Mouse (Mus musculus): Measurements from ENCODE around the gene Myrip. TPM values are rescaled to one million over a fixed set of nuclear protein-coding genes. Genes with fewer than 3 reads are reported as not detected.

Myrip gene
- polyA plus RNA-seq, 1 experiment from 2014 or later, result 0.86 TPM

GRCm38 (mm10) chr9:120356490-120356889, 55.2 kb downstream of the Myrip start:
- H3K9ac ChIP-seq (ENCODE audit: low read length), result no peak overlapping the region

GRCm38 (mm10) chr9:120358060-120358459, 56.7 kb downstream of the Myrip start:
- ATAC-seq (replicated peaks; ENCODE audit: low FRiP score), result no peak
- Histone ChIP-seq H3K9ac (ENCODE audit: low read length) (no peak overlapping the region), H3K4me1 (replicated peaks; ENCODE audit: control insufficient read depth, insufficient read depth, low read length) (no peaks in the 10 kb centered on the region), H3K36me3 (ENCODE audit: control insufficient read depth, insufficient read depth, low read length) (no peaks in the 10 kb centered on the region), H3K27me3 (ENCODE audit: control insufficient read depth, insufficient read depth, low read length) (no peaks in the 10 kb centered on the region), H3K4me3 (ENCODE audit: low read depth, low read length) (no peak overlapping the region), H3K4me2 (ENCODE audit: low read depth, low read length, severe bottlenecking) (no peak overlapping the region), H3K9me3 (ENCODE audit: control insufficient read depth, low read length) (no peaks in the 10 kb centered on the region; the same call in 1 of the 2 replicates), H3K27ac (ENCODE audit: low read depth, low read length) (no peak overlapping the region)
- 80% methylated on average over 6 of the region's 6 CpGs for WGBS
- no peak for DNase-seq (ENCODE audit: low spot score)

More at GRCm38 (mm10) chr9:120356490-120356889, 55.2 kb downstream of the Myrip start:
- DNase-seq (ENCODE audit: low spot score) (no peak), ATAC-seq (replicated peaks; ENCODE audit: low FRiP score) (no peak)
- WGBS, result 95% methylated on average over 6 of the region's 6 CpGs
- Histone ChIP-seq H3K27me3 (ENCODE audit: control insufficient read depth, insufficient read depth, low read length) (no peaks in the 10 kb centered on the region), H3K36me3 (ENCODE audit: control insufficient read depth, insufficient read depth, low read length) (no peaks in the 10 kb centered on the region), H3K27ac (ENCODE audit: low read depth, low read length) (no peak overlapping the region), H3K4me2 (ENCODE audit: low read depth, low read length, severe bottlenecking) (no peak overlapping the region), H3K9me3 (ENCODE audit: control insufficient read depth, low read length) (no peaks in the 10 kb centered on the region; the same call in 1 of the 2 replicates), H3K4me1 (replicated peaks; ENCODE audit: control insufficient read depth, insufficient read depth, low read length) (no peaks in the 10 kb centered on the region), H3K4me3 (ENCODE audit: low read depth, low read length) (no peak overlapping the region)

DNA sequence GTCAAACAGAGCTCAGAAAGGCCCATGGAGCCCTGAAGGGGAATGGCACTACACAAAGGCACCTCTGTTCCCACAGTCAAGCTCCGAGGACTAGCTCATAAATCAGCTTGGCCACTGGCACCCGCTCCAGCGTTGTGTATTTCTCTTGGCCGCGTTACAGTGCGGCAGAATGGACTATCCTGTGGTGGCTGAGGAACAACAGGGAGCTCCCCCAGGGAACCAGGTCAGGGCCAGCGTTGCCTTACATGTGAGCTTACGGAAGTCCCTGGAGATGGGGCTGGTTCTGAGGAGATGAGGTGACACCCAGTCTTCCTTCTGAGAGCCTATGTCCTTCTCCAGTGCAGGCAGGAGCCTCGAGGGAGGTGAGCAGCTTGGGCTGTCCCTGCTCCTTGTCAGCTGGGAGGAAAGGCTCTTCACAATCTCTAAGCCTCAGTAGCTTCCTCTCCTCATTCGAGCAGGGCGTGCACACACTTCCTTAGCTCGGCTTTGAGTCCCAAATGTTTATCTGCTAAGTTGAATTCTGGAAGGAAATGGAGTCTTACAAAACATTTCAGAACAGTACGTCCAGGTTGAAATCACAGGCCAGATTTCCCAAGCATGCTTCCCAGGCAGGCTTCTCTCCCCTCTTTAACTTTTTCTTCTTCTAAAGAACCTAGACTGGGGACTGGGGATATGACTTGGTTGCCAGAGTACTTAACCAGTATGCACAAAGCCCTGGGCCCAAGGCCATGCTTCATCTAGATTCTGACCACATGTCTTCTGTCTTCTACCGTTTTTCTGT, 59.3 kb downstream of the Myrip start:
- no peak overlapping the region for H3K4me2 ChIP-seq (ENCODE audit: low read depth, low read length, severe bottlenecking)
- no peaks in the 10 kb centered on the region for H3K4me1 ChIP-seq (replicated peaks; ENCODE audit: control insufficient read depth, insufficient read depth, low read length)
- H3K36me3 ChIP-seq (ENCODE audit: control insufficient read depth, insufficient read depth, low read length), result no peaks in the 10 kb centered on the region
- no peaks in the 10 kb centered on the region for H3K27me3 ChIP-seq (ENCODE audit: control insufficient read depth, insufficient read depth, low read length)
- no peak overlapping the region for H3K4me3 ChIP-seq (ENCODE audit: low read depth, low read length)
- H3K9ac ChIP-seq (ENCODE audit: low read length), result no peak overlapping the region
- no peak overlapping the region for H3K27ac ChIP-seq (ENCODE audit: low read depth, low read length)
- ATAC-seq (replicated peaks; ENCODE audit: low FRiP score), result no peak
- no peaks in the 10 kb centered on the region for H3K9me3 ChIP-seq (ENCODE audit: control insufficient read depth, low read length)
- DNase-seq (ENCODE audit: low spot score), result no peak
- WGBS, result 79% methylated on average over 14 of the region's 14 CpGs

DNA sequence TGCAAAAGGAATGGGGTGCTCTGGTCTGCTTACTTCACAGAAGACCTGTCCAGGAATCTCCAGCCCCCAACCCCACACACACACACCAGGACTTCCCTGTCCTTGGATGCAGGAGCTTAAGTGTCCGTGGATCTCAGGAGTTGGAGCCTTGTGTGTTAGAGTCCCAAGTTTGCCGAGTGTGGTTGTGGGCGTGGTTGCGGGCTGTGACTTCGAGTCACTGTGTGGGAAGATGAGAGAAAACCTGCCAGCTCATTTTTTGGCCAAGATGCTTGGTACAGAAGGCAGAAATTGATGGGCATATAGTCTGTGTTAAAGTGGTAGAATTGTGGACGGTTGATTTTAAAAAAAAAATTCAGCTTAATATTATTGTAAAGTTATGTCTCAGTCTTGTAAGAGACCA, 60.3 kb downstream of the Myrip start:
- no peaks in the 10 kb centered on the region for H3K4me1 ChIP-seq (replicated peaks; ENCODE audit: control insufficient read depth, insufficient read depth, low read length)
- H3K27me3 ChIP-seq (ENCODE audit: control insufficient read depth, insufficient read depth, low read length), result no peaks in the 10 kb centered on the region
- H3K27ac ChIP-seq (ENCODE audit: low read depth, low read length), result no peak overlapping the region
- H3K4me3 ChIP-seq (ENCODE audit: low read depth, low read length), result no peak overlapping the region
- no peak overlapping the region for H3K9ac ChIP-seq (ENCODE audit: low read length)
- no peaks in the 10 kb centered on the region for H3K9me3 ChIP-seq (ENCODE audit: control insufficient read depth, low read length)
- ATAC-seq (replicated peaks; ENCODE audit: low FRiP score) (no peak), DNase-seq (ENCODE audit: low spot score) (no peak)
- no peak overlapping the region for H3K4me2 ChIP-seq (ENCODE audit: low read depth, low read length, severe bottlenecking)
- WGBS, result 91% methylated on average over 6 of the region's 6 CpGs
- H3K36me3 ChIP-seq (ENCODE audit: control insufficient read depth, insufficient read depth, low read length), result no peaks in the 10 kb centered on the region

DNA sequence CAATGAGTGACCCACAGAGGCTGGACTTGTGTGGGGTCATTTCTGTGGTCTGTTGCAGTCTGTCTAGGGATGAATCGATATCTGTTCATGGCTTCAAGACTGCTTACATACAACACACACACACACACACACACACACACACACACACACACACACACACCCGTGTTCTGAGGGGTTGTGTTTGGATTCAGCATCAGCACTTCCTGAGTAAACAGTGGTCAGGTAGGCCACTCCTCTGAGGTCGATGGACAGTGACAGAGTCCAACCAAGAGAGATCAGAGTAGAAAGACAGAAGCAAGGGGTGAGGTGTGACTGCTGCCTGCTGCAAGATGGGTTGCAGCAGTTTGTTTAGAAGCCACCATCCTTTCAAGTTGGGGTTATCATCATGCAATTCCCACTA, 61.4 kb downstream of the Myrip start:
- 82% methylated on average over 3 of the region's 3 CpGs for WGBS
- H3K27ac ChIP-seq (ENCODE audit: low read depth, low read length), result no peak overlapping the region
- no peak overlapping the region for H3K9ac ChIP-seq (ENCODE audit: low read length)
- no peak for ATAC-seq (replicated peaks; ENCODE audit: low FRiP score)
- H3K36me3 ChIP-seq (ENCODE audit: control insufficient read depth, insufficient read depth, low read length), result no peaks in the 10 kb centered on the region
- no peak overlapping the region for H3K4me3 ChIP-seq (ENCODE audit: low read depth, low read length)
- no peaks in the 10 kb centered on the region for H3K4me1 ChIP-seq (replicated peaks; ENCODE audit: control insufficient read depth, insufficient read depth, low read length)
- DNase-seq (ENCODE audit: low spot score), result no peak
- H3K4me2 ChIP-seq (ENCODE audit: low read depth, low read length, severe bottlenecking), result no peak overlapping the region
- H3K27me3 ChIP-seq (ENCODE audit: control insufficient read depth, insufficient read depth, low read length), result no peaks in the 10 kb centered on the region
- H3K9me3 ChIP-seq (ENCODE audit: control insufficient read depth, low read length), result no peaks in the 10 kb centered on the region

DNA sequence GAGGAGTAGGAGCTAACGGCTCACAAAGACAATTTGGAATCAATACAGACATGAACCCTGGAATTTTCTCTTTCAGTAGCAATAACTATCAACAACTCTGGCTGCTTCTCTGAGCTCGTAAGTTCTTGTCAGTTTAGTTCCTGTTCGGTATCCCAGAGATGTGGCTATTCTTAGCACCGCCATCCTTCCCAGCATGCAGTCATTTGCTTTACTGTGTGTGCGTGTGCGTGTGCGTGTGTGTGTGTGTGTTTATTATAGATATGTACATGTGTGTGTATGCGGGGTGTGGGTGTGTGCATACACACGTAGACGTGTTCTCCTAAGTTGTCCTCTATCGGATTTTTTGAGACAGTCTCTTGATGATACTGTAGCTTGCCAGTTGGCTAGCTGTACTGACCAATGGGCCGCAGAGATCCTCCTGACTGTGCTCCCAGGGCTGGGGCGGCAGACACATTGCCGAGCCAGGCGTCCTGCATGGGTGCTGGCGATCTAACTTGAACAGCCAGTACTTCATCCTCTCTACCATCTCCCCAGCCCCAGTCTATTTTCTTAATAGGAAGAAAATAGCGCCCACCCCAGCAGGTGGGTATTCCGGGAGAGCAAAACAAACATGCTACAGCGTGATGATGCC, 63.5 kb downstream of the Myrip start:
- whole genome bisulfite sequencing, result 90% methylated on average over 19 of the region's 19 CpGs
- no peak overlapping the region for H3K9ac ChIP-seq (ENCODE audit: low read length)

GRCm38 (mm10) chr9:120367526-120367925, 66.2 kb downstream of the Myrip start:
- WGBS, result 95% methylated on average over 1 of the region's 1 CpGs
- ATAC-seq (replicated peaks; ENCODE audit: low FRiP score) (no peak), DNase-seq (ENCODE audit: low spot score) (no peak)
- no peaks in the 10 kb centered on the region for H3K9me3 ChIP-seq (ENCODE audit: control insufficient read depth, low read length)
- H3K4me3 ChIP-seq (ENCODE audit: low read depth, low read length), result no peak overlapping the region
- no peaks in the 10 kb centered on the region for H3K4me1 ChIP-seq (replicated peaks; ENCODE audit: control insufficient read depth, insufficient read depth, low read length)
- H3K9ac ChIP-seq (ENCODE audit: low read length), result no peak overlapping the region
- no peaks in the 10 kb centered on the region for H3K27me3 ChIP-seq (ENCODE audit: control insufficient read depth, insufficient read depth, low read length)
- H3K27ac ChIP-seq (ENCODE audit: low read depth, low read length), result no peak overlapping the region
- no peaks in the 10 kb centered on the region for H3K36me3 ChIP-seq (ENCODE audit: control insufficient read depth, insufficient read depth, low read length)
- no peak overlapping the region for H3K4me2 ChIP-seq (ENCODE audit: low read depth, low read length, severe bottlenecking)

More for the DNA sequence above, 63.5 kb downstream of the Myrip start:
- ATAC-seq (replicated peaks; ENCODE audit: low FRiP score), result no peak
- H3K27ac ChIP-seq (ENCODE audit: low read depth, low read length), result no peak overlapping the region
- no peak overlapping the region for H3K4me3 ChIP-seq (ENCODE audit: low read depth, low read length)
- H3K36me3 ChIP-seq (ENCODE audit: control insufficient read depth, insufficient read depth, low read length), result no peaks in the 10 kb centered on the region
- H3K4me2 ChIP-seq (ENCODE audit: low read depth, low read length, severe bottlenecking), result no peak overlapping the region
- no peak for DNase-seq (ENCODE audit: low spot score)
- no peaks in the 10 kb centered on the region for H3K9me3 ChIP-seq (ENCODE audit: control insufficient read depth, low read length)
- H3K27me3 ChIP-seq (ENCODE audit: control insufficient read depth, insufficient read depth, low read length), result no peaks in the 10 kb centered on the region
- no peaks in the 10 kb centered on the region for H3K4me1 ChIP-seq (replicated peaks; ENCODE audit: control insufficient read depth, insufficient read depth, low read length)

DNA sequence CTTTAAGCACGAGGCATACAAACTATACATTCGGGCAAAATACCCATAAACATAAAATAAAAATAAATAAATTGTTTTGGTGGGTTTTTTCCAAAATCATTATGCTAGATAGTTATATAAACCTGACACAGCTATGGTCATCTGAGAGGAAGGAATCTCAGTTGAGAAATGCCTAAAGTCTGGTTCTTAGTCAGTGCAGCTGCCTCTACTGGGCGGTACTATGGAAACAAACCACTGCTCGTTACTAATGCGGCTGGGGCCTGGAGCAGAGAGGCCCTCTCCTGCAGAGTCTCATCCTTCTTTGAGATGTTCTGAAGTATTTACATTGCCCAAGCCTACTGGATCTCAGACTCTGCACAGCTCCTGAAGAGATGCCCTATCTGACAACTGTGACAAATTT, 70.3 kb downstream of the Myrip start:
- H3K36me3 ChIP-seq (ENCODE audit: control insufficient read depth, insufficient read depth, low read length), result no peaks in the 10 kb centered on the region
- ATAC-seq (replicated peaks; ENCODE audit: low FRiP score), result no peak
- H3K4me1 ChIP-seq (replicated peaks; ENCODE audit: control insufficient read depth, insufficient read depth, low read length), result no peaks in the 10 kb centered on the region
- no peaks in the 10 kb centered on the region for H3K9me3 ChIP-seq (ENCODE audit: control insufficient read depth, low read length)
- H3K27ac ChIP-seq (ENCODE audit: low read depth, low read length), result no peak overlapping the region
- WGBS, result 80% methylated on average over 5 of the region's 5 CpGs
- no peaks in the 10 kb centered on the region for H3K27me3 ChIP-seq (ENCODE audit: control insufficient read depth, insufficient read depth, low read length)
- no peak overlapping the region for H3K4me3 ChIP-seq (ENCODE audit: low read depth, low read length)
- H3K4me2 ChIP-seq (ENCODE audit: low read depth, low read length, severe bottlenecking), result no peak overlapping the region
- H3K9ac ChIP-seq (ENCODE audit: low read length), result no peak overlapping the region
- DNase-seq (ENCODE audit: low spot score), result no peak

- Histone ChIP-seq H3K9ac (ENCODE audit: low read length) (no peak overlapping the region), H3K9me3 (ENCODE audit: control insufficient read depth, low read length) (no peaks in the 10 kb centered on the region), H3K4me3 (ENCODE audit: low read depth, low read length) (no peak overlapping the region), H3K36me3 (ENCODE audit: control insufficient read depth, insufficient read depth, low read length) (no peaks in the 10 kb centered on the region), H3K4me2 (ENCODE audit: low read depth, low read length, severe bottlenecking) (no peak overlapping the region), H3K4me1 (replicated peaks; ENCODE audit: control insufficient read depth, insufficient read depth, low read length) (no peaks in the 10 kb centered on the region), H3K27me3 (ENCODE audit: control insufficient read depth, insufficient read depth, low read length) (no peaks in the 10 kb centered on the region), H3K27ac (ENCODE audit: low read depth, low read length) (no peak overlapping the region)
- DNase-seq (ENCODE audit: low spot score), result no peak
- 88% methylated on average over 6 of the region's 6 CpGs for WGBS
- ATAC-seq (replicated peaks; ENCODE audit: low FRiP score), result no peak
Measured at GRCm38 (mm10) chr9:120372347-120372746, 71.0 kb downstream of the Myrip start.
